ENCODE assay signal across 9 mouse cellular contexts in genomic region chr9:14390278-14390677, GRCm38 (mm10). TPM values are rescaled to one million over a fixed set of nuclear protein-coding genes. Genes with fewer than 3 reads are reported as not detected.
DNase-seq lines count a peak whose midpoint lies in the region; ATAC-seq and TF ChIP-seq lines count a peak whose summit lies in the region.
"Had no signal": no experiment of that assay in that cellular context is flagged by ENCODE, and none has a peak within 500 bp of the region (broad histone marks: within the 10 kb centered on the region; RNA-seq: fewer than 3 reads in every experiment).

No protein-coding gene starts in this region.

- no peak overlapping the region for H3K4me3 ChIP-seq in lung, adult 2 months (replicated peaks; ENCODE audit: extremely low read depth, low read depth, low read length)
- no peak overlapping the region for H3K4me3 ChIP-seq in bone marrow, adult 2 months (replicated peaks; ENCODE audit: control insufficient read depth, low read depth, low read length)
- H3K4me3 ChIP-seq in intestine, embryonic 15.5 days (replicated peaks), result no peak overlapping the region
- H3K4me3 ChIP-seq: embryonic facial prominence, embryonic 13.5 days had no signal

- no peaks in the 10 kb centered on the region for H3K27me3 ChIP-seq in intestine, embryonic 15.5 days (replicated peaks)
- H3K27me3 ChIP-seq: embryonic facial prominence, embryonic 13.5 days had no signal

- no peak overlapping the region for H3K4me2 ChIP-seq in intestine, embryonic 15.5 days (replicated peaks)
- H3K4me2 ChIP-seq: embryonic facial prominence, embryonic 13.5 days had no signal

- no peak overlapping the region for H3K27ac ChIP-seq in bone marrow, adult 2 months (ENCODE audit: control insufficient read depth, insufficient read depth, low read depth, low read length, poor library complexity)
- no peak overlapping the region for H3K27ac ChIP-seq in intestine, embryonic 15.5 days
- H3K27ac ChIP-seq: embryonic facial prominence, embryonic 13.5 days had no signal

- peaks cover under 1% of the 10 kb centered on the region; the same call in 1 of the 2 replicates for H3K4me1 ChIP-seq in lung, adult 2 months (ENCODE audit: control insufficient read depth, insufficient read depth, low read length)
- H3K4me1 ChIP-seq in bone marrow, adult 2 months (ENCODE audit: control insufficient read depth, insufficient read depth, low read length), result no peaks in the 10 kb centered on the region; the same call in 1 of the 2 replicates
- H3K4me1 ChIP-seq in intestine, embryonic 15.5 days (replicated peaks), result no peaks in the 10 kb centered on the region
- H3K4me1 ChIP-seq: embryonic facial prominence, embryonic 13.5 days had no signal

- TF ChIP-seq CTCF in lung, adult 2 months (IDR thresholded peaks at IDR 0.05; ENCODE audit: insufficient read depth, low read length), result peak; percentile 31; the same call in 1 of the 2 replicates
- TF ChIP-seq CTCF in bone marrow, adult 2 months (IDR thresholded peaks at IDR 0.05; ENCODE audit: control insufficient read depth, insufficient read depth, low read length), result peak; percentile 32; the same call in 1 of the 2 replicates

- no peaks in the 10 kb centered on the region for H3K9me3 ChIP-seq in intestine, embryonic 15.5 days
- H3K9me3 ChIP-seq: embryonic facial prominence, embryonic 13.5 days had no signal

- 93% methylated on average over 1 of the region's 1 CpGs for WGBS in lung, adult 2 months
- WGBS in bone marrow, adult 2 months, result 88% methylated on average over 1 of the region's 1 CpGs
- 89% methylated on average over 1 of the region's 1 CpGs for WGBS in intestine, embryonic 15.5 days

- H3K9ac ChIP-seq in intestine, embryonic 15.5 days, result no peak overlapping the region
- H3K9ac ChIP-seq: embryonic facial prominence, embryonic 13.5 days had no signal

- TF ChIP-seq POLR2A in lung, adult 2 months (IDR thresholded peaks at IDR 0.05; ENCODE audit: borderline replicate concordance, extremely low read depth, low read depth, low read length), result no peak
- TF ChIP-seq POLR2A in bone marrow, adult 2 months (IDR thresholded peaks at IDR 0.05; ENCODE audit: borderline replicate concordance, control insufficient read depth, low read depth, low read length), result no peak

- DNase-seq in embryo, embryonic 11 days, result peak; percentile 19
- no peak for DNase-seq in embryo, embryonic 10 days (ENCODE audit: low spot score)
- no peak for DNase-seq in lung, adult 2 months
- DNase-seq in lung, postnatal 25 days (ENCODE audit: low spot score), result no peak
- DNase-seq in naive thymus-derived CD4-positive, alpha-beta T cell, adult 2 months (ENCODE audit: low read depth), result peak; percentile 29
- DNase-seq in adipocyte (ENCODE audit: low spot score), result no peak

- no peak for ATAC-seq in intestine, embryonic 15.5 days

- no peaks in the 10 kb centered on the region for H3K36me3 ChIP-seq in intestine, embryonic 15.5 days
- H3K36me3 ChIP-seq: embryonic facial prominence, embryonic 13.5 days had no signal

RNA-seq across cellular contexts. Expression of gene Endod1, which starts 9.0 kb away (rescaled TPM):
- polyA plus RNA-seq in lung, adult 2 months (2012; rRNA removed), result 92.8 and 108 TPM in 2 replicates
- polyA plus RNA-seq in bone marrow, adult 2 months (2011; ENCODE audit: insufficient read depth, insufficient read length, low replicate concordance, missing spikeins), result 18.5 and 25.0 TPM in 2 replicates
- 26.3 and 26.7 TPM in 2 replicates for polyA plus RNA-seq in intestine, embryonic 15.5 days (2015; fragmentation: Nextera tagmentation; extraction: Ambion mirVana)

Comparison
In these comparisons a context has a peak if more than half of its experiments do, and no peak if none do; other contexts are left out.
1. DNase-seq: peak in embryo, embryonic 11 days (single experiment) and naive thymus-derived CD4-positive, alpha-beta T cell, adult 2 months (single experiment); none in embryo, embryonic 10 days (single experiment), lung, adult 2 months (single experiment), lung, postnatal 25 days (single experiment) and adipocyte (single experiment).